Mouse (Mus musculus) heart, embryonic 10.5 days (tissue): ENCODE data around the gene Rbm33. TPM values are rescaled to one million over a fixed set of nuclear protein-coding genes. Genes with fewer than 3 reads are reported as not detected.

ENCODE experiments used
- DNase-seq: peaks from one replicate; pipeline ENCODE4 v3.0.0-alpha.2; 2017; ENCODE audit warnings: low spot score
- H3K27ac ChIP-seq: fragments of 300-500 bp; sonication (generic); 2 replicates; pipeline ENCODE4 v1.5.1; 2016; ENCODE audit warnings: mild to moderate bottlenecking
- H3K27me3 ChIP-seq: fragments of 300-500 bp; sonication (generic); 2 replicates; pipeline ENCODE4 v1.6.1; 2016; ENCODE audit warnings: mild to moderate bottlenecking; ENCODE audit not compliant: poor library complexity, insufficient read depth, severe bottlenecking
- H3K36me3 ChIP-seq: fragments of 300-500 bp; sonication (generic); 2 replicates; pipeline ENCODE4 v1.6.1; 2016; ENCODE audit warnings: mild to moderate bottlenecking, moderate library complexity
- H3K4me1 ChIP-seq: fragments of 300-500 bp; sonication (generic); 2 replicates; pipeline ENCODE4 v1.6.1; 2016; ENCODE audit warnings: mild to moderate bottlenecking
- H3K4me3 ChIP-seq: fragments of 300-500 bp; sonication (generic); 2 replicates; pipeline ENCODE4 v1.5.1; 2016; ENCODE audit warnings: mild to moderate bottlenecking, moderate library complexity
- H3K9me3 ChIP-seq: fragments of 300-500 bp; sonication (generic); 2 replicates; pipeline ENCODE4 v1.6.1; 2016; ENCODE audit warnings: mild to moderate bottlenecking, moderate library complexity
- WGBS: fragments of 180-500 bp; shearing (Covaris S2); methylation state at CpG from one replicate; pipeline ENCODE4 v1.1.7; 2016; 5-methylcytosine and 5-hydroxymethylcytosine counted together
- polyA plus RNA-seq: library from polyadenylated mRNA; unstranded; fragments of >200 nt; fragmentation: Nextera tagmentation; extraction: Ambion mirVana; gene quantifications from 2 replicates; pipeline ENCODE4 v1.2.1, GENCODE M21; 2016

The Rbm33 gene
- polyA plus RNA-seq, 1 experiment from 2014 or later = 9.6 TPM

GRCm38 (mm10) chr5:28462741-28463590, 146.0 kb downstream of the Rbm33 start:
- Histone ChIP-seq H3K4me3 (peak overlapping the region; percentile 67), H3K36me3 (no peaks in the 10 kb centered on the region), H3K9me3 (no peaks in the 10 kb centered on the region), H3K4me1 (peaks cover 63% of the 10 kb centered on the region), H3K27me3 (peaks cover 100% of the 10 kb centered on the region), H3K27ac (no peak overlapping the region)
- 2% methylated on average over 33 of the region's 33 CpGs for WGBS
- DNase-seq = no peak

- 1% methylated on average over 10 of the region's 10 CpGs for WGBS
- H3K36me3 ChIP-seq = no peaks in the 10 kb centered on the region
- H3K27me3 ChIP-seq = peaks cover 100% of the 10 kb centered on the region
- H3K27ac ChIP-seq = no peak overlapping the region
- H3K4me3 ChIP-seq = peak overlapping the region; percentile 67
- H3K4me1 ChIP-seq = peaks cover 56% of the 10 kb centered on the region
- DNase-seq = no peak
- no peaks in the 10 kb centered on the region for H3K9me3 ChIP-seq
Observed at GRCm38 (mm10) chr5:28463656-28464055, 146.7 kb downstream of the Rbm33 start.

- H3K36me3 ChIP-seq = no peaks in the 10 kb centered on the region
- peaks cover 48% of the 10 kb centered on the region for H3K4me1 ChIP-seq
- no peaks in the 10 kb centered on the region for H3K9me3 ChIP-seq
- DNase-seq = no peak
- H3K27ac ChIP-seq = 0 out of 2 replicates have a peak overlapping the region, but pooled peaks have one; percentile 16
- peaks cover 100% of the 10 kb centered on the region for H3K27me3 ChIP-seq
- under 1% methylated on average over 76 of the region's 76 CpGs for WGBS
- H3K4me3 ChIP-seq = peak overlapping the region; percentile 67
Observed at GRCm38 (mm10) chr5:28464361-28465098, 147.6 kb downstream of the Rbm33 start.

- H3K9me3 ChIP-seq = no peaks in the 10 kb centered on the region
- H3K27me3 ChIP-seq = peaks cover 100% of the 10 kb centered on the region
- peaks cover 42% of the 10 kb centered on the region for H3K4me1 ChIP-seq
- peak overlapping the region; percentile 67 for H3K4me3 ChIP-seq
- H3K36me3 ChIP-seq = no peaks in the 10 kb centered on the region
- WGBS = under 1% methylated on average over 29 of the region's 29 CpGs
- H3K27ac ChIP-seq = no peak overlapping the region
- DNase-seq = no peak
Observed at GRCm38 (mm10) chr5:28465099-28465406, 148.1 kb downstream of the Rbm33 start.

GRCm38 (mm10) chr5:28465526-28465925, 148.6 kb downstream of the Rbm33 start:
- peaks cover 100% of the 10 kb centered on the region for H3K27me3 ChIP-seq
- H3K4me1 ChIP-seq = peaks cover 39% of the 10 kb centered on the region
- H3K36me3 ChIP-seq = no peaks in the 10 kb centered on the region
- no peaks in the 10 kb centered on the region for H3K9me3 ChIP-seq
- H3K4me3 ChIP-seq = peak overlapping the region; percentile 67
- H3K27ac ChIP-seq = no peak overlapping the region
- DNase-seq = no peak
- WGBS = 1% methylated on average over 18 of the region's 18 CpGs

GRCm38 (mm10) chr5:28466351-28466750, 149.4 kb downstream of the Rbm33 start:
- Histone ChIP-seq H3K27ac (no peak overlapping the region), H3K27me3 (peaks cover 98% of the 10 kb centered on the region), H3K4me3 (peak overlapping the region; percentile 67), H3K9me3 (no peaks in the 10 kb centered on the region), H3K36me3 (no peaks in the 10 kb centered on the region), H3K4me1 (peaks cover 36% of the 10 kb centered on the region)
- 2% methylated on average over 15 of the region's 15 CpGs for WGBS
- no peak for DNase-seq

GRCm38 (mm10) chr5:28466760-28467306, 149.9 kb downstream of the Rbm33 start, which contains the start of gene Shh:
Shh (minus strand) TSS chr5:28467256.
- H3K27me3 ChIP-seq = peaks cover 93% of the 10 kb centered on the region
- peak within 1 kb of the TSS; percentile 67 for H3K4me3 ChIP-seq
- H3K9me3 ChIP-seq = no peaks in the 10 kb centered on the region
- H3K36me3 ChIP-seq = no peaks in the 10 kb centered on the region
- peaks cover 36% of the 10 kb centered on the region for H3K4me1 ChIP-seq
- 1% methylated on average over 31 of the region's 31 CpGs for WGBS
- H3K27ac ChIP-seq = no peak within 1 kb of the TSS
- no peak for DNase-seq

Other genes starting within 250 kb of the Rbm33 start
- 38.7 and 39.6 TPM in 2 replicates for gene Insig1, start 245.8 kb upstream of the Rbm33 start, polyA plus RNA-seq
- gene En2, start 151.4 kb upstream of the Rbm33 start, polyA plus RNA-seq = not detected in 2 replicates
- 0.44 TPM in 1 of 2 replicates, not detected in the other for gene Cnpy1, start 71.3 kb upstream of the Rbm33 start, polyA plus RNA-seq
- 0.10 and 0.68 TPM in 2 replicates for gene Shh, start 150.1 kb downstream of the Rbm33 start, polyA plus RNA-seq